Mouse (Mus musculus) embryonic facial prominence, embryonic 11.5 days (tissue): ENCODE measurements around the gene 4933415F23Rik. TPM values are rescaled to one million over a fixed set of nuclear protein-coding genes. Genes with fewer than 3 reads are reported as not detected.

Experiments used
- ATAC-seq: fragments of 200-750 bp; cut with Nextera tagmentation; replicated peaks from 2 replicates; pipeline ENCODE4 v1.8.0; 2017; ENCODE audit warnings: low read depth; ENCODE audit not compliant: insufficient number of reproducible peaks, low FRiP score, low TSS enrichment
- DNase-seq: peaks from one replicate; pipeline ENCODE4 v3.0.0-alpha.2; 2015; ENCODE audit warnings: low spot score
- H3K27ac ChIP-seq: fragments of 300-500 bp; sonication (generic); replicated peaks from 2 replicates; pipeline ENCODE4 v1.5.1; 2014; ENCODE audit warnings: mild to moderate bottlenecking, low read depth, low read length, control low read depth
- H3K27me3 ChIP-seq: fragments of 300-500 bp; sonication (generic); 2 replicates; pipeline ENCODE4 v1.6.1; 2014; ENCODE audit warnings: mild to moderate bottlenecking, low read length, moderate library complexity, mixed read lengths; ENCODE audit not compliant: control insufficient read depth, insufficient read depth
- H3K36me3 ChIP-seq: fragments of 300-500 bp; sonication (generic); replicated peaks from 2 replicates; pipeline ENCODE4 v1.6.1; 2014; ENCODE audit warnings: low read depth, mild to moderate bottlenecking, low read length, moderate library complexity, mixed read lengths; ENCODE audit not compliant: control insufficient read depth, insufficient read depth
- H3K4me1 ChIP-seq: fragments of 300-500 bp; sonication (generic); 2 replicates; pipeline ENCODE4 v1.6.1; 2014; ENCODE audit warnings: low read length, mixed read lengths; ENCODE audit not compliant: control insufficient read depth, insufficient read depth
- H3K4me2 ChIP-seq: fragments of 300-500 bp; sonication (generic); 2 replicates; pipeline ENCODE4 v1.6.1; 2014; ENCODE audit warnings: low read depth, mild to moderate bottlenecking, control low read depth, low read length, moderate library complexity
- H3K4me3 ChIP-seq: fragments of 300-500 bp; sonication (generic); 2 replicates; pipeline ENCODE4 v1.5.1; 2014; ENCODE audit warnings: low read depth, low read length, control low read depth
- H3K9ac ChIP-seq: fragments of 300-500 bp; sonication (generic); replicated peaks from 2 replicates; pipeline ENCODE4 v1.6.1; 2014; ENCODE audit warnings: mild to moderate bottlenecking, control low read depth, low read length
- H3K9me3 ChIP-seq: fragments of 300-500 bp; sonication (generic); replicated peaks from 2 replicates; pipeline ENCODE4 v1.6.1; 2016; ENCODE audit warnings: mild to moderate bottlenecking, low read length, inconsistent platforms, mixed read lengths; ENCODE audit not compliant: control insufficient read depth
- WGBS: fragments of 180-500 bp; shearing (Covaris S2); extraction: QIAGEN DNeasy Blood & Tissue Kit; methylation state at CpG from one replicate; pipeline ENCODE4 v1.1.7; 2014; 5-methylcytosine and 5-hydroxymethylcytosine counted together
- polyA plus RNA-seq: library from polyadenylated mRNA; unstranded; fragments of >200 nt; fragmentation: Nextera tagmentation; extraction: Ambion mirVana; gene quantifications from 2 replicates; pipeline ENCODE4 v1.2.1, GENCODE M21; 2014

4933415F23Rik gene
- polyA plus RNA-seq, 1 experiment from 2014 or later, result not detected

DNA sequence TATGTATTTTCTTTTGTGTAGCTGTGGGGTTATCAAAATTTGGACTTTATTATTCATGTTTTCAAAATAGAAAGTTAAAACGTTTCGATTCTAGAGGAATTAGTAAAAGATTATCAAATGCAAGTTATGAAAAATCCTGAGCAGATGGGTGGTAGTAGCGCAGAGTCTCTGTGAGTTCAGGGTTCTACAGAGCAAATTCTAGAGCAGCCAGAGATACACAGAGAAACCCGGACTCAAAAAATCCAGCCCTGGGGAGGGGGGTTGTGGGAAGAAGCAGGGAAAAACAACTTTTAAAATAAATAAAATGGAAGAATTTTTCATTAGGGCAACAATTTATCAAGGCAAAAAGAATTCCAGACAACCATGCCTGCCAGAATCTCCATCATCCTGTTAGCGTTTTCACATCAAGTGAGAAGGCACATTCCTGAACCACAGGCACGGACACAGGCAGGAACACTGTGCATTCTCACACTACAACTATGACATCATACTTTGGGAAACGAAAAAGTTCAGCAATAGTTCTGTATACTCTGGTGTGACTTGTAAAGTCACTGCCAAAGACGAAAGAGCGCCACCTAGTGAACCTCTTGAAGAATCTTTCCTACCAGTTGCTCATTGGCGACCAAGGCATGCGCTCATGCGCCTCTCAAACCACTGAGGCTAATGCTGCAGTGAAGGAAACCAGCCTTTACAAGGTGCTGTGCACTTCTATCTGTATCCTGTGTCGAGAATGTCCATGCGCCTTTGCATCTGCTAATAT, 40.3 kb downstream of the 4933415F23Rik start:
- Histone ChIP-seq H3K9me3 (no peaks in the 10 kb centered on the region), H3K27ac (no peak overlapping the region), H3K4me3 (no peak overlapping the region), H3K4me1 (no peaks in the 10 kb centered on the region), H3K27me3 (no peaks in the 10 kb centered on the region), H3K9ac (no peak overlapping the region), H3K36me3 (no peaks in the 10 kb centered on the region), H3K4me2 (no peak overlapping the region)
- peak; percentile 90 for DNase-seq
- whole genome bisulfite sequencing, result 27% methylated on average over 14 of the region's 14 CpGs
- ATAC-seq, result peak; percentile 90

DNA sequence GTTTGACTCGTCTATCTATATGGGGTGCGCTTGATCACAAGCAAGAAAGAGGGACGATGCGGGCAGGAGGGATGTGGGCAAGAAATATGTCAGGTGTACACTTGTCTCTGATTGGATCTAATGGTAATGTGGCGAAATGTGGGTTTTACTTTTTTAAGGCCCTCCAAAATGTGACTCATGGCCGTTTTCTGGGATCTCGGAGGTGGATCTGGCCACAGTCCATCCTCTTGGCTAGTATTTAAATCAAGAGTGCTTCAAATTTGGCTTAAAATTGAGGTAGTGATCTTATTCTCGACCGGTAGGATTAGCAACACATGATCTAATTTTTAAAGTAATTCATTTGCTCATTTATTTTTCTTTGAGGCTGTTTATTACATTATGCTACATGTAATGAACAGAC, 42.0 kb downstream of the 4933415F23Rik start:
- no peak overlapping the region for H3K9ac ChIP-seq
- no peak overlapping the region for H3K4me2 ChIP-seq
- H3K9me3 ChIP-seq, result no peaks in the 10 kb centered on the region
- WGBS, result 91% methylated on average over 9 of the region's 9 CpGs
- H3K27me3 ChIP-seq, result no peaks in the 10 kb centered on the region
- H3K4me1 ChIP-seq, result no peaks in the 10 kb centered on the region
- no peak for ATAC-seq
- no peak overlapping the region for H3K27ac ChIP-seq
- no peak for DNase-seq
- H3K36me3 ChIP-seq, result no peaks in the 10 kb centered on the region
- H3K4me3 ChIP-seq, result no peak overlapping the region
